Mouse (Mus musculus) thymus, postnatal 0 days (tissue): ENCODE data around the gene 4933428M09Rik. TPM values are rescaled to one million over a fixed set of nuclear protein-coding genes. Genes with fewer than 3 reads are reported as not detected.
"Not testable (repeated sequence)": the region's sequence is repeated elsewhere in the genome, so short reads cannot be mapped to it uniquely, and the experiment has no call there.

ENCODE experiments used
- DNase-seq: peaks from one replicate; pipeline ENCODE4 v3.0.0-alpha.2; 2015; ENCODE audit warnings: low spot score
- polyA plus RNA-seq: library from polyadenylated mRNA; unstranded; fragments of >200 nt; fragmentation: Nextera tagmentation; extraction: Ambion mirVana; gene quantifications from 2 replicates; pipeline ENCODE4 v1.2.1, GENCODE M21; 2015

The 4933428M09Rik gene
- polyA plus RNA-seq, result not detected in 2 replicates

DNA sequence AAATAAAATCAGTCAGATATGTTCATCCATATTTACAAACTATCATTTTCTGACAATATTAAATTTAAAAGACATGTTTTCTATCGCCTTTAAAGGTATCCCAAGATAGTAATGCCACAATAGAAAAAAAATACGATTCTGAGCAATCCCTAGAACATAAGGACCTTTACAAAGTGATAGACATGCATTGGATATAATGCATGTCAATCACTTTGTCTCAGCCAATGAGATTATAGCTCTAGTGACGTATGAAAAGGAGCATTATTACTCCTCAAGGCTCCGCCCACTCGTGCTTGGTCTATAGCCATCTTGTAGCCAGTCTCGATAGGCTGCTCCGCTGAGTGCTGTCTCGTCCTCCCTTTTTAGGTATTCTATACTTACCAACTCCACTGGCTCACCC is at the start of gene 4933428M09Rik:
Gene 4933428M09Rik (plus strand): TSS at position 301 of the 400 bp plus-strand sequence.
- no peak for DNase-seq

DNA sequence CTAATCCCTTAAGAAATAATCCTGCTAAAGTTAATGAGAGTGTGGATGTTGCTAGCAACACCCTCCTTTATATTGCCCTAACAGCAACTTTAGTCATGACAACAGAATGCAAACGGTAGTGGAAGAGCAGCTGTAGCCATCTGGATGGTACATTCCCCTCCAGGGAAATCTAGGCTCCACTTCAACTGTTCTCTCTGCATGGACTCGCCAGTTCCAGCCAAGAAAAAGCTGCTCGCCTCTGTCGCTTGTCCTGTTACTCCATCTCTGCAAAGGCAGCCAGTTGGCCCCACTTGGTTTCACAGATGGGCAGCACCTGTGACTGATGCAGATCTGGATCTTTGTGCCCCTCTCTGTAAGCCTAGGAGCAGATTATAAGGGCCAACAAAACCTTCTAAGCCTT is 45.0 kb upstream of the 4933428M09Rik start:
- DNase-seq, result no peak

DNA sequence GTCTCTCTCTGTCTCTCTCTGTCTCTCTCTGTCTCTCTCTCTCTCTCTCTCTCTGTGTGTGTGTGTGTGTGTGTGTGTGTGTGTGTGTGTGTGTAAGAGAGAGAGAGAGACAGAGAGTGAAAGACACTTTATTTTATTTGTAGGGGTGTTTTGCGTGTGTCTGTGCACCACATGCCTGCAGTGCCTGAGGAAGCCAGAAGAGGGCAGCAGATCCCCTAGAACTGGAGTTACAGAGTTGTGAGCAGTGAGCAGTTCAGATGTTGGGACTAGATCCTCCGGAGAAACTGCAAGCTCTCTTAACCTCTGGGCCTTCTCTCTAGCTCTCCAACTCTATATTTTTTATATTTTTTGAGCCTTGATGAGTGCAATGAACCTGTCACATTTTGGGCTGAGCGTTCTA is 12.5 kb downstream of the 4933428M09Rik start:
- not testable (repeated sequence) for DNase-seq

DNA sequence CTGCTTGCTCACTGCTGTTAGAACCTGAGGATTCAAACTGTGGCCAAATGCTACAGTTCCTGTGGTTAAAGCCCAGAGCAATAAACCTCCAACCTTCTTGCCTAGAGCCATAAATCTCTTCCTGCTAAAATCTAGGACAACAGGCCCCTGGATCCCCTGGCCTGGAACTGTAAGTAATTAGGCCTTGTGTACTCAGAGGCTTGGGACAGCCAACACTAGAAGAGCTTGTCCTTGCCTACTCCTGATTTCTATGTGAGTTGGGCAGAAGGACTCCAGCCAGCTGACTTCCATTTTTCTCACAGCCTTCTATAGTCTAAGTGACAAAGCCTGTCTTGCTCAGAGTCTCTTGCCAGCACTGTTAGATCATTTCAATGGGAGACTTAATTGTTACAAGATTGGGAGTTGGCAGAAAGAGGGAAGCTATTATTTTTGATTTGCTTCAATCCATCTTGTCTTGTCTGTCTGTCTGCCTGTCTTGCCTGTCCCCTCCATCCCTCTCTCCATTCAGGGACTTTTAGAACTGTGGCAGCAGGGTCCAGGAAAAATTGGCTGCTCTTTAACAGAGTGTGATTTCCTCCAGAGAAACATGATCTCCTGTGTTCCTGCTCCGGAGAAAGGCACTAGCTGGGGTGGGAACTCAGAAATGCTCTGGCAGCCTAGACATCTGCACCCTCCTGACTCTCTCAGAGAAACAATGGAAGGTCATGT is 15.7 kb downstream of the 4933428M09Rik start:
- DNase-seq, result no peak

DNA sequence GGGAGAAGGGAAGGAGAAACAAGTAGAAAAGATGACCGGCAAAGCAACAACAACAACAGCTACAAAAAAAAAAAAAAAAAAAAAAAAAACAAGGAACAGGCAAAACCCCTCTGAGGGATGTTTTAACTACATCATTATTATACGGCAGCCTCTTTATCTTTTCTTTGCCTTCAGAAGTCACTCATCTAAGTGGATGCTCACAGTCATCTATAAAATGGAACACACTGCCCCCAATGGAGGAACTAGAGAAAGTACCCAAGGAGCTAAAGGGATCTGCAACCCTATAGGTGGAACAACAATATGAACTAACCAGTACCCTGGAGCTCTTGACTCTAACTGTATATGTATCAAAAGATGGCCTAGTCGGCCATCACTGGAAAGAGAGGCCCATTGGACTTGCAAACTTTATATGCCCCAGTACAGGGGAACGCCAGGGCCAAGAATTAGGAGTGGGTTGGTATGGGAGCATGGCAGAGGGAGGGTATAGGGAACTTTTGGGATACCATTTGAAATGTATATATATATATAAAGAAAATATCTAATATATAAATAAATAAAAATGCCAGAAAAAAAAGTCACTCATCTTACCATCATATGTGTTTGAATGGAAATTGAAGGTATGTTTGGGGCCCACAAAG is 30.3 kb downstream of the 4933428M09Rik start:
- DNase-seq, result not testable (repeated sequence)

DNA sequence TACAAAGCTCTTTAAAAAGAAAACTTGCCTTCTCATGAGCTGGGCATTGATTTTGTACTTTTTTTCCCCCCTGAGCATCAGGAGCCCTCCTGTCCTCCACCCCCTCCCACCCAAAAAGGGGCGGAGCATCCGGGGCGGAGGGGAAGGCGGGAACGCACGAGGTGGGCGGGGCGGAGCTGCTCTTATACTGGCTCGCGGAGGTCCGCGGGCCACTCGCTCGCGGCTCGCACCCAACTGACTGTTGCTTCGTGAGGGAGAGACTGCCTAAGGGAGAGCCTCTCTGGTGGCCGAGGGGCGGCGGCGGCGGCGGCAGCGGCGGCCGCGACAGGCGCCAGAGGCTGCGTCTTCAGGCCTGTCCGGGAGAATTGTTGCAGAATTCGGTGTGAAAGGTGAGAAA is 30.8 kb downstream of the 4933428M09Rik start, which contains the start of gene Mum1l1:
Gene Mum1l1 (plus strand): TSS at position 214 of the 397 bp plus-strand sequence.
- peak; percentile 65 for DNase-seq

DNA sequence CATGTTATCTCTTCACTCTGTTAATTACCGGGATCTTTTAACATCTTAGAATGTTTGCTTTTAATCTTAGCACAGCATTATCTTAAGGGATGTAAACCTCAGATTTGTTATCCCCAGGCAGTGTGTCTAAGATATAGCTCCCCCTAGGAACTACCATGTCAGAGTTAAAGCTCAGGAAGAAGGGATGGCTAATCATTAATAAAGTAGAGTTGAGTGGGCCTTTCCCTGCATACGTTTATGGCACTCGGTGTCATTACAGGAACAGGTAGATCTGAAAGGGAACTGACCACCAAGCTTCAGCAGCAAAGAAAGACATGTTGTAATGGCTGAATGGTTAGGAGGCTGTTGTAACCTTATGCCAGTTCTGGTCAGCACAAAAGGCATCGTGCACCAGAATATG is 35.7 kb downstream of the 4933428M09Rik start:
- DNase-seq, result no peak

DNA sequence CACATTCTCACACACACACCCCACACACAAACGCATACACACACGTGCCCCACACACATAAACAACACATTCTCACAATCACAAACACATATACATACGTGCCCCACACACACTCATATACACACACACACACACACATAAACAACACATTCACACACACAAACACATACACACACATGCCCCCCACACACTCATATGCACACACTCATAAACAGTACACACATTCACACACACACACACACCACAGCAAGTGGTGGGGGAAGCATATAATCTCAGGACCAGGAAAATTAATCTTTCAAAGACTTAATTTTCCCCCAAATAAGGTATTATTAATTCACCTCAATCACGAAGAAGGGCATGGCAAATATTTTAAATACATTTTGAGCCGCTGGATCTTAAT is 37.4 kb downstream of the 4933428M09Rik start:
- no peak for DNase-seq

DNA sequence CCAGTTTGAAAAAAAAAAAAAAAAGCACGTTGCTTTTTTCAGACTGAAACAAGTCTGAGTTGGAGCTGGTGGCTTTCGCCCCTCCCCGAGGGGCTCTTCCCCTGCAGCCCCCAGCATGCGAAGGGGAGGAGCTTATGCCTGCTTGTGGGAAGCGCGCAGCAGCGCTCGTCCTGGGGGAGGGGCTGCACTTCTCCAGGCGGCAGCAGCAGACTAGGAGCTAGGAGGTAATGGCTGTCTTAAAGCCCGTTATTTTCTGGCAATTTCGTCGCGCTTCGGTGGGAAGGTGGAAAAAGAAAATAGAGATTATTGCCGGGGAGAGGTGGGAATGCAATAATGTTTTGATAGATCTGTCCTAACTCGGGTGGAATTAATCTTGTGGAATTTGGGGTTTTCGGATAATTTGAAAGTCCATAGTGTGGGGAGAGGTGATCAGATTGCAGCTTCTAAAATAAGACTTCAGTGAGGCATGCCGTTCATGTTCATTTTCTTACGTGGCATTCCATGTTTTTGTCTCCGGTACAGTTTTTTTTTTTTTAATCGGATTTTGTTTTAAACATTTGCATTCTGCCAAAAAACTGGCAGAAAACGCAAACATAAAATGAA is 38.1 kb downstream of the 4933428M09Rik start:
- DNase-seq, result peak; percentile 51

DNA sequence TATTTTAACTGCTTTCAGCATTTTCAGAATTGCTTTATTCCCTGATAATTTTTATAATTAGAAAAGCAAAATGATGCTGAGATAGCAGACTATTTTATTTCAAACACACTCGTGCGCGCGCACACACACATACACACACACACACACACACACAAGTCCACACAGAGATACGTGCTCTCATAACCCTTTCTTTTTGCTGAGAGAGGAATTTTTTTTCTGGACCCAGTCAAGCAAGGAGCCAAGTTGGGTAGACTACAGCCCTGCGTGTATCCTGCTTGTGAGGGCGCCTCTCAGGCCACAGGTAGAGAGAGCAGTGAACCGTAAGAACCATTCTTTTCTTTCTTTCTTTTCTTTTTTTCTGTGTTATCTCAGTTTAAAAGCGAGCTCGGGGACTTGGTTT is 38.7 kb downstream of the 4933428M09Rik start:
- DNase-seq, result no peak

DNA sequence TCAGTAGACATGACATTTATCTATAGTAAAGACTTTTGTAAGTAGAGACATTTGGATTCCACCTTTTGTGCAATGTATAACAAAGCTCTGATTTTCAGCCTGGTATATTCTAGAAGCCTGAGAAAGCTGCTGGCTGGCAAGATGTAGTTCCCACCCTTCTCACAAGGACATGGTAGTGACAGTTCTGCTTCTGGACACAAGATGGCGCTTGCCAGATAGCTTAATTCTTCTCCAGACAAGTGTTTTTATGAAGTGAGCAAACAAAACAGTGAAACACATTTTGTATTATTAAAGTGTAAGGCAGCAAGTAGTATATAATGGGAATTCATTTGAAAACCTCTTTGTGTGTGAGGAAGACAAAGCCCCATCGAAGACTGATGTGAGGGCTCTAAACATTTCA is 40.0 kb downstream of the 4933428M09Rik start:
- peak; percentile 62 for DNase-seq

DNA sequence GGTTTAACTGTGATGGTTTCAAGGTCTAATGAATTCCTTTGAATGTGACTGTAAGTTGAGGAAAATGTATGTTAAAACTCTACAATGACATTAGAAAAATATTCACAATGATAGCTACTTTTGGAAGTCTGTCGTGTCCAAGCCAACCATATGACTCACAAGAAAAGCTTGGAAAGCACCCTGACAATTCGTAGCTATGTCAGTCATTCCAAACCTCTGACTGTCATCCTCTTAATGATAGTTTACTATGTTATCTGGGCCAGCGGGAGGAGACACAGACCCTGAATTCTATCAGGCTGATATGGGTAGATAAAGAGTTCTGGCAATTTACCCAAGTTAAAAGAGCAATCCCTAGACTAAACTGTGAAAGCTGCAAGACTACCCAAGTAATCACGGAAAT is 41.8 kb downstream of the 4933428M09Rik start:
- DNase-seq, result no peak

DNA sequence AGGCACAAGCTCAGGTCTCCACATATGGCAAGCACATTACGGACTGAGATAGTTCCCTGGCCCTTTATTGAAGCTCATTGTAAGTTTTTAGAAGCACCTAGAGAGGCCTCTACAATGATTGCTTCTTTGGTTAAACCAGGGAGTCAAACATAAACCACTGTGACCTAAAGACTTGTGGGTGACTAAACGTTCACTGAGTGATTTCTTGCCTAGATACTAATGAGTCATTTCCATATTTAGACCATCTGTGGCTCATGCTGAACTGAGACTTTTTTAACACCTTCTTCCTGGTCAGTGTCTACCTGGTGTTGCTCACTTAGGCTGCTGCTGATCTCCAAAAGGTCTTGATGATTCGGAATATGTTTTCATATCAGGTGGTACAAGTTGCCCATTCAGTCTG is 42.9 kb downstream of the 4933428M09Rik start:
- no peak for DNase-seq

Other genes starting within 250 kb of the 4933428M09Rik start
- gene Serpina7, start 94.0 kb upstream of the 4933428M09Rik start, polyA plus RNA-seq, result 0.53 and 0.74 TPM in 2 replicates
- gene 4930513O06Rik, start 93.0 kb upstream of the 4933428M09Rik start, polyA plus RNA-seq, result not detected in 2 replicates
- 2.5 and 3.1 TPM in 2 replicates for gene Mum1l1, start 30.8 kb downstream of the 4933428M09Rik start, polyA plus RNA-seq
- not detected in 2 replicates for gene Trap1a, start 154.5 kb downstream of the 4933428M09Rik start, polyA plus RNA-seq